Comparison of ENCODE assay signal across 26 mouse cellular contexts in genomic region chr14:32176590-32176989, GRCm38 (mm10). TPM values are rescaled to one million over a fixed set of nuclear protein-coding genes. Genes with fewer than 3 reads are reported as not detected.
"Had no signal": no experiment of that assay in that cellular context is flagged by ENCODE, and none has a peak within 500 bp of the region (broad histone marks: within the 10 kb centered on the region; RNA-seq: fewer than 3 reads in every experiment).

No protein-coding gene starts in this region.

RNA-seq across cellular contexts. Expression of gene Msmb, which starts 34.8 kb away (rescaled TPM):
- polyA plus RNA-seq: limb, embryonic 10.5 days; limb, embryonic 11.5 days; limb, embryonic 12.5 days; limb, embryonic 13.5 days; limb, embryonic 14.5 days; limb, embryonic 15.5 days; liver, adult 2 months; liver, embryonic 11.5 days; liver, embryonic 16.5 days; lung, adult 2 months; lung, embryonic 14.5 days; lung, embryonic 15.5 days; lung, embryonic 16.5 days; lung, postnatal 0 days; macrophage; midbrain, embryonic 10.5 days; midbrain, embryonic 11.5 days; midbrain, embryonic 12.5 days; midbrain, embryonic 13.5 days; midbrain, embryonic 14.5 days; midbrain, embryonic 15.5 days; midbrain, embryonic 16.5 days; midbrain, postnatal 0 days; myocyte; neural tube, embryonic 11.5 days; neural tube, embryonic 12.5 days had no signal
